Mouse (Mus musculus): ENCODE measurements at regions not wholly inside any gene's neighbourhood (a gene's known extent, or its start where the extent isn't known, plus 50 kb on each side); places are given as distances from the start of the nearest gene placed in this dataset.

DNA sequence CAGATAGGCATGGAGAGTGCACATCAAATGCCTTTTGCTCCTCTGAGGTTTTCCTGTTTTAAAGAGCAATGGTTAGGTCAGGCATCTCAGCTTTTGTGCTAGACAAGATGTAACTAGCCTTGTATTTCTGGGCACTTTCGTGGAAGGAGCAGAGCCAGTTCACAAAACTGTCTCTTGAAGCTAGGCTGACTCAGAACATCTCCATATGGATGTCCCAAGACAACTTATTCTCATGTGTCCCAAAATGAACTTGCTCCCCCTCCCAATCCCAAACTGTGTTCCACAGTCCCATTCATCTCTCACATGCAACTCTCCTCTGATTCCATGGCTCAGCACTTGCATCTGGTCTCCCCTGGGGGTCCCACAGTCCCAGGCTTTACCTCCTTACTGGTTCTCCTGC lies 135.5 kb downstream of the Snx18 start:
- TF ChIP-seq POLR2A (IDR thresholded peaks at IDR 0.05; ENCODE audit: low read depth, low read length) (no peak), CTCF (IDR thresholded peaks at IDR 0.05; ENCODE audit: extremely low read depth, insufficient read depth, insufficient read length, insufficient replicate concordance) (no peak)
